ENCODE assay signal across 18 mouse cellular contexts in the genomic region with DNA sequence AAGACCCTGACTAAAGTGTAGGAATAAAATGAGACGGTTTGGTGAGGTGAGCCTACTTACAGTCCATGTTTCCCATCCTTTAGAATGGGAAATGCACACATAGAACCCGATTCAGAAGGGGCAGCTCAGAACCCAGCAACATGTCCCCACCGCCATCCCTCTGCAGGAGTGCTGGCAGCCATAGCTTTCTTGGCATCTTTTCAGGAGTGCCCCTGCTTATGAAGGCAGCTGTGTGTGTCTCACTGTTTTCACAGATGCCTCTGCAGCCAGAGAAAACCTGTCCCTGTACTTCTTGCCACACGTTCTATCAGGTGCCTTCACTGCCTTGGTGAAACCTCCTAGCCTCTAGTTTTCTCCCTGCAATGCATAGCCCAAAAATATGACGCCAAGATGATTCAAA.
"Had no signal": no experiment of that assay in that cellular context is flagged by ENCODE, and none has a peak within 500 bp of the region (broad histone marks: within the 10 kb centered on the region; RNA-seq: fewer than 3 reads in every experiment).

No protein-coding gene starts in this region.

- H3K36me3 ChIP-seq: liver, embryonic 13.5 days; midbrain, embryonic 12.5 days; neural tube, embryonic 12.5 days; neural tube, embryonic 15.5 days had no signal

- H3K27ac ChIP-seq: liver, embryonic 13.5 days; midbrain, embryonic 12.5 days; neural tube, embryonic 12.5 days; neural tube, embryonic 15.5 days; stomach, postnatal 0 days had no signal

- H3K9ac ChIP-seq: liver, embryonic 13.5 days; midbrain, embryonic 12.5 days; neural tube, embryonic 12.5 days; neural tube, embryonic 15.5 days had no signal

- H3K4me3 ChIP-seq: liver, embryonic 13.5 days; midbrain, embryonic 12.5 days; neural tube, embryonic 12.5 days; neural tube, embryonic 15.5 days had no signal

- H3K4me2 ChIP-seq: liver, embryonic 13.5 days; midbrain, embryonic 12.5 days; neural tube, embryonic 12.5 days; neural tube, embryonic 15.5 days had no signal

- DNase-seq: kidney, adult 18-20 months; kidney, adult 9 months; kidney, postnatal 14 days; kidney, postnatal 4 days; liver, embryonic 13.5 days; lung, adult 2 months; lung, postnatal 14 days; lung, postnatal 4 days; right cerebral cortex, adult 18-20 months; right cerebral cortex, postnatal 14 days; right cerebral cortex, postnatal 4 days; thymus, adult 2 months; thymus, postnatal 14 days; thymus, postnatal 4 days had no signal

- H3K9me3 ChIP-seq: liver, embryonic 13.5 days; midbrain, embryonic 12.5 days; neural tube, embryonic 12.5 days; neural tube, embryonic 15.5 days had no signal

- H3K4me1 ChIP-seq: liver, embryonic 13.5 days; midbrain, embryonic 12.5 days; neural tube, embryonic 12.5 days had no signal

- H3K27me3 ChIP-seq: liver, embryonic 13.5 days; midbrain, embryonic 12.5 days; neural tube, embryonic 12.5 days; neural tube, embryonic 15.5 days had no signal
